Mouse (Mus musculus): ENCODE measurements around the gene Sppl3. TPM values are rescaled to one million over a fixed set of nuclear protein-coding genes. Genes with fewer than 3 reads are reported as not detected.

Gene Sppl3
- polyA plus RNA-seq, 1 experiment = 112 TPM

- Histone ChIP-seq H3K4me1 (replicated peaks; ENCODE audit: control insufficient read depth, insufficient read depth, low read length) (peaks cover 15% of the 10 kb centered on the region), H3K4me3 (ENCODE audit: control insufficient read depth, insufficient read depth, low read length) (no peak overlapping the region), H3K36me3 (ENCODE audit: control insufficient read depth, insufficient read depth, low read length) (peaks cover 47% of the 10 kb centered on the region), H3K27ac (ENCODE audit: control insufficient read depth, insufficient read depth, low read length) (no peak overlapping the region), H3K27me3 (ENCODE audit: control insufficient read depth, insufficient read depth, low read length) (no peaks in the 10 kb centered on the region)
- DNase-seq = no peak
- TF ChIP-seq POLR2A (IDR thresholded peaks at IDR 0.05; ENCODE audit: control insufficient read depth, extremely low read depth, insufficient read depth, low read length, poor library complexity) (no peak), CTCF (IDR thresholded peaks at IDR 0.05; ENCODE audit: borderline replicate concordance, control insufficient read depth, extremely low read depth, insufficient read depth, low read length, poor library complexity) (no peak)
Observed at GRCm38 (mm10) chr5:115146747-115147130, 135.8 kb downstream of the Sppl3 start.

GRCm38 (mm10) chr5:115147388-115147787 is 136.5 kb downstream of the Sppl3 start:
- Histone ChIP-seq H3K36me3 (ENCODE audit: control insufficient read depth, insufficient read depth, low read length) (peaks cover 47% of the 10 kb centered on the region), H3K4me3 (ENCODE audit: control insufficient read depth, insufficient read depth, low read length) (no peak overlapping the region), H3K27me3 (ENCODE audit: control insufficient read depth, insufficient read depth, low read length) (no peaks in the 10 kb centered on the region), H3K4me1 (replicated peaks; ENCODE audit: control insufficient read depth, insufficient read depth, low read length) (peaks cover 19% of the 10 kb centered on the region), H3K27ac (ENCODE audit: control insufficient read depth, insufficient read depth, low read length) (no peak overlapping the region)
- no peak for TF ChIP-seq POLR2A (IDR thresholded peaks at IDR 0.05; ENCODE audit: control insufficient read depth, extremely low read depth, insufficient read depth, low read length, poor library complexity)
- TF ChIP-seq CTCF (IDR thresholded peaks at IDR 0.05; ENCODE audit: borderline replicate concordance, control insufficient read depth, extremely low read depth, insufficient read depth, low read length, poor library complexity) = no peak
- 94% methylated on average over 3 of the region's 3 CpGs for WGBS
- DNase-seq = no peak

- Histone ChIP-seq H3K4me1 (replicated peaks; ENCODE audit: control insufficient read depth, insufficient read depth, low read length) (peaks cover 29% of the 10 kb centered on the region), H3K36me3 (ENCODE audit: control insufficient read depth, insufficient read depth, low read length) (peaks cover 47% of the 10 kb centered on the region), H3K27ac (ENCODE audit: control insufficient read depth, insufficient read depth, low read length) (no peak overlapping the region), H3K27me3 (ENCODE audit: control insufficient read depth, insufficient read depth, low read length) (no peaks in the 10 kb centered on the region), H3K4me3 (ENCODE audit: control insufficient read depth, insufficient read depth, low read length) (no peak overlapping the region)
- no peak for DNase-seq
- WGBS = 94% methylated on average over 8 of the region's 8 CpGs
- no peak for TF ChIP-seq POLR2A (IDR thresholded peaks at IDR 0.05; ENCODE audit: control insufficient read depth, extremely low read depth, insufficient read depth, low read length, poor library complexity)
- no peak for TF ChIP-seq CTCF (IDR thresholded peaks at IDR 0.05; ENCODE audit: borderline replicate concordance, control insufficient read depth, extremely low read depth, insufficient read depth, low read length, poor library complexity)
Observed at GRCm38 (mm10) chr5:115148378-115148777, 137.4 kb downstream of the Sppl3 start.

Other genes with a start within 250 kb of the Sppl3 start
- gene Ankrd13a, start 236.5 kb upstream of the Sppl3 start, polyA plus RNA-seq (2012; rRNA removed) = 118 and 142 TPM in 2 replicates
- 221 and 232 TPM in 2 replicates for gene Git2, start 235.6 kb upstream of the Sppl3 start, polyA plus RNA-seq (2012; rRNA removed)
- 46.4 and 53.8 TPM in 2 replicates for gene 1500011B03Rik, start 187.7 kb upstream of the Sppl3 start, polyA plus RNA-seq (2012; rRNA removed)
- gene 4930519G04Rik, start 157.5 kb upstream of the Sppl3 start, polyA plus RNA-seq (2012; rRNA removed) = not detected in 2 replicates
- 0.04 TPM in 1 of 2 replicates, not detected in the other for gene Gm9936, start 152.5 kb upstream of the Sppl3 start, polyA plus RNA-seq (2012; rRNA removed)
- gene Oasl2, start 114.2 kb upstream of the Sppl3 start, polyA plus RNA-seq (2012; rRNA removed) = 22.0 and 31.7 TPM in 2 replicates
- gene Oasl1, start 87.9 kb upstream of the Sppl3 start, polyA plus RNA-seq (2012; rRNA removed) = 20.1 and 20.7 TPM in 2 replicates
- gene 2210016L21Rik, start 69.0 kb upstream of the Sppl3 start, polyA plus RNA-seq (2012; rRNA removed) = 25.6 and 29.9 TPM in 2 replicates
- 4.0 and 4.1 TPM in 2 replicates for gene Hnf1a, start 40.0 kb upstream of the Sppl3 start, polyA plus RNA-seq (2012; rRNA removed)
- gene Gm10401, start 87.2 kb downstream of the Sppl3 start, polyA plus RNA-seq (2012; rRNA removed) = 0.26 TPM in 1 of 2 replicates, not detected in the other
- gene Acads, start 108.2 kb downstream of the Sppl3 start, polyA plus RNA-seq (2012; rRNA removed) = 99.6 and 101 TPM in 2 replicates
- 67.3 and 68.6 TPM in 2 replicates for gene Unc119b, start 123.8 kb downstream of the Sppl3 start, polyA plus RNA-seq (2012; rRNA removed)
- 95.0 and 98.5 TPM in 2 replicates for gene Mlec, start 147.0 kb downstream of the Sppl3 start, polyA plus RNA-seq (2012; rRNA removed)
- 0.50 and 0.58 TPM in 2 replicates for gene Cabp1, start 183.2 kb downstream of the Sppl3 start, polyA plus RNA-seq (2012; rRNA removed)
- 166 and 189 TPM in 2 replicates for gene Pop5, start 224.7 kb downstream of the Sppl3 start, polyA plus RNA-seq (2012; rRNA removed)